Mouse (Mus musculus) lung, postnatal 25 days (tissue): ENCODE data around the gene Rtf1.
"Not testable (repeated sequence)": the region's sequence is repeated elsewhere in the genome, so short reads cannot be mapped to it uniquely, and the experiment has no call there.

Source experiments
- DNase-seq: peaks from one replicate; pipeline ENCODE4 v3.0.0; 2022; ENCODE audit warnings: low spot score

Gene Rtf1

DNA sequence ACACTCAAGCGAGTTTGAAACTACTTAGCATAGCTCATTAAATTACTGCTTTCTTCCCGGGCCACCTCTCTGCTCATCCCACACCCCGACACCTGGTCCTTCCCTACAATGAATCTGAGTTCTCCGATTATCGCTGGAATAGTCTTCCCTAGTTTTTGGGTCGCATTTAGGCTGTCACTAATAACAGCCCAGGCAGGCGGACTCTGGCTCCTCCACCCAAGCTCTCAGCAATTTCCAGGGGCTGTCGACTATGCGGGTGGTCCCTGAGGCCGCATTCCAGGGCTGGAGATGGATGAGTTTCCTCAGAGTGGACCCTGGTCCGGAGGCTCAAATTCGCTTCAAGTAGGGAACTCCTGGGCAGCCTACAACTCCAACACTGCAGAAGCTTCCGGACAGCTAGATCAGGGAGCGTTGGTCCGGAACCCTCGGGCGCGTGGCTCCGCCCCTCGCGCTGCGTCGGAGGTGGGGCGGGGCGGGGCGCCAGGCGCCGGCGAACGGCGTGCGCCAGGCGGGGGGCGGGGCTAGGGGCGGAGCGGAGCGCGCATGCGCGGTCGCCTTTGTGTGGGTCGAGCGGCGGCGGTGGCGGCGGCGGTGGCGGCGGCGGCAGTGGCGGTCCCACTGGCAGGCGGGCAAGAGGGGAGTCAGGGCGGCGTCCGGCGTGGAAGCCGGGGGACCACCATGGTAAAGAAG is at the start of gene Rtf1:
Gene Rtf1 (plus strand): TSS at position 544 of the 690 bp plus-strand sequence.
- DNase-seq: peak; percentile 93

DNA sequence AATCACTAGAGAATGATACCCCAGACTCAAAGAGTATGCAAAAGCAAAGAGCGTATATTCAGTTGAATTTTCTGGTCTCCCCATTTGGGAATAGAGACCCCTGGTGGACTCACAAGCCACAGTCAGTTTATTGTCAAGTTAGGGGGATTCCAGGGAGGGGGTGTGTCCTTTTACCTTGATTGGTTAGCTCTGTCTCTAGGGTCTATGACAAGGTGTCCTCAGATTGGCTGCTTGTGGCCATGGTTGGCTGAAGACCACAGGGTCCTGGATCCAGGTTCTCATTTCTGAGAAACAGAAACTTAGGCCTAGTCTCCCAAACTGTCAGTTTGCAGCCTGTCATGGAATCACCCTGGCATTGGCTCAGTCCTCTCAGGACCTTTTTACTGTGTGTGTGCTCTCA is 38.1 kb upstream of the Rtf1 start:
- no peak for DNase-seq

DNA sequence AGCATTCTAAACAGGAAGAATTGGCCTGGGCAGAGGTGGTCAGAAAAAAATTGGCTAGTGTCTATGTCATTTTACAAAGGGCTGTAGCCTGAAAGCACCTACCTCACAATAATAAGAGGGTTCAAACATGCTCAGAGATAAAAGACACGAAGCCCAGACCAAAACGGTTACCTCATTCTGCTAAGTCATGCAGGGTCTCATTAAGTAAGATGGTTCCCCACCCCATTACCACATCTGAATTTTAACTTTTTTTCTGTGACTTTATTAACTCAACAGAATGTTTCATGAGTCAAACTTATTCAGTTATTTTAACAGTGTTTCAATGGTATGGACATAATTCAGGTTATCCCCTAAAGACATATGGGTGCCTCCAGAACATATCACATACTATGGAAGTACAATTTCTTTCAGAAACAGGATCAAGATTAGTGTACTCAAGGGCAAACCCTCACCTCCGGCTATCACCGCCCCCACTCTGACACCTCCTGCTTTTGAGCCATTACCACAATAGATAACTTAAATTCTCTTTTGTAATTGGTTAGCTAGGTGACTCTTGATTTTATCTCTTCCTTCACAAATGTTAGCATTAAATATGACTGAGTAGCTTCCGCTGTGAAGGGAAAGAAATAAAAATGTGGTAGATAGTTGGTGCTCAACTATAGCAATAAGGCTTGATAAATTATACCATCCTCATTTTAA is 33.5 kb upstream of the Rtf1 start:
- no peak for DNase-seq

DNA sequence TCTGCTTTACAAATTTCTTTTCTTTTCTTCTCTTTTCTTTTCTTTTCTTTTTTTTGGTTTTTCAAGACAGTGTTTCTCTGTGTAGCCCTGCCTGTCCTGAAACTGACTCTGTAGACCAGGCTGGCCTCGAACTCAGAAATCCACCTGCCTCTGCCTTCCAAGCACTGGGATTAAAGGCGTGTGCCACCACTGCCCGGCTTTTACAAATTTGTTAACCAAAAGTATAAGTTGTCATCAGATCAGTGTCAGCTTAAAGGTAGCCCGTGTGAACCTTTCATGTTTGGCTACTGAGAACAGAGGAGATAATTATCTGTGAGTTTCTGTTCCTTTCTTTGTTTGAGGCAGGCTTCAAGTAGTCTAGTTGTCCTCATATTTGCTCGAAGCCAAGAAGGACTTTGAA is 30.6 kb upstream of the Rtf1 start:
- no peak for DNase-seq

- peak; percentile 82 for DNase-seq
Observed at GRCm38 (mm10) chr2:119662220-119663182, 12.4 kb upstream of the Rtf1 start, which contains the start of gene Ndufaf1. Ndufaf1 (minus strand) TSS chr2:119662827.

GRCm38 (mm10) chr2:119665744-119666143 is 9.1 kb upstream of the Rtf1 start:
- DNase-seq: not testable (repeated sequence)

DNA sequence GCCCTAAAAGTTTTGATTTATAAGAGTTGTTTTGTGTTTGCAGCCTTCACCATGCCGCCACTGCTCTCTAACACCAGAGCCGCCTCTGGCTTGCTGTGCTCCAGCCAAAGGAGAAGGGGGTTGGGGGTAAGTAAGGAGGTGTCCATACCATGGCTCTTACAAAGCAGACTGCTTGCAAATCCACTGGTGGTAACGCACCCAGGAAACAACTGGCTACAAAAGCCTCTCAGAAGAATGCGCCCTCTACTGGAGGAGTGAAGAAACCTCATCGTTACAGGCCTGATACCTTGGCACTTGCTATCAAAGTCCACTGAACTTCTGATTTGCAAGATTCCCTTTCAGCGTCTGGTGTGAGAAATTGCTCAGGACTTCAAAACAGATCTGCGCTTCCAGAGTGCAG is 5.9 kb upstream of the Rtf1 start:
- peak; percentile 18 for DNase-seq

DNA sequence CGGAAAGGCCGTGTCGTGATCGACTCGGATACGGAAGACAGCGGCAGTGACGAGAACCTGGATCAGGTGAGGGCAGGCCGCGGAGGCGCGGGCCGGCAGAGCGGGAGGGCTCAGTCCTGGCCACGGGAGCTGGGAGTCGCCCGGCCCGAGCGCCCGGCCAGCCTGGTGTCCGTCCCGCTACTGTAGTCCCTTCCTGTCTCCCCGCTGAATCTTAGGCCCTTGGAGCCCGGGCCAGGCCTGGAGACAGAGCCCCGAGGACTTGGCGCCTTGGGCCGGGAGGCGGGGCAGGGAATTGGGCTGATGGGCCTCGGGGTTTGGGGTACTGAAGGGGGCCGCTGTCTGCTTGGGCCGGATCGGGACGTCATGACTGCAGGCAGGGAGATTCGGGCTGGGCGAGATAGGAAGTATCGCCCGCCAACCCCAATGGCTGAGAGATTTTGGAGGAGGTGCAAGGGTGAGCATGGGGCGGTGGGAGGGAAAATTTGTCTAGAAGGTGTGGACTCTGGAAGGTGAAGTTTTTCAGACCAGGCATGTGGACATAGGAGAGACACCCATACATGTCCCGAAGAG is 432 bp downstream of the Rtf1 start:
- DNase-seq: peak; percentile 24

DNA sequence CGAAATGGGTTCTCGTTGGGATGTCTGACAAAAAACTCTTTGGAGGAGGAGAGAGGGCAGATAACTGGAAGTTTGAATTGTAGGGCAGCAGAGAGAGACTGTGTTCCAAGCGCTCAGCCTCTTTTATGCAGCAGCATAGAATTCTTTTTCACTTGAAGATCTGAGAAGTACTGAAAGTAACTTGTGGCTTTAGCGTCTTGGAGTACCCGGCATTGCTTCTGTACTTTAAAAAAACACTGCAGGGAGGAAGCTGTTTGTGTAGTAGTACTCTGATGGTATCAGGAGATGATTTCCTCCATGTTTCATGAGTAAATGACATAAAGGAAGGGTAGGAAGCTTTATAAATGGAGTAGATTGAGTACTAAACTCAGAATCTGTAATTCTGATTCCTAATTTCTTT is 963 bp downstream of the Rtf1 start:
- DNase-seq: no peak

- no peak for DNase-seq
Observed at GRCm38 (mm10) chr2:119683706-119684105, 8.8 kb downstream of the Rtf1 start.

GRCm38 (mm10) chr2:119692003-119692701 is 17.3 kb downstream of the Rtf1 start:
- DNase-seq: no peak

DNA sequence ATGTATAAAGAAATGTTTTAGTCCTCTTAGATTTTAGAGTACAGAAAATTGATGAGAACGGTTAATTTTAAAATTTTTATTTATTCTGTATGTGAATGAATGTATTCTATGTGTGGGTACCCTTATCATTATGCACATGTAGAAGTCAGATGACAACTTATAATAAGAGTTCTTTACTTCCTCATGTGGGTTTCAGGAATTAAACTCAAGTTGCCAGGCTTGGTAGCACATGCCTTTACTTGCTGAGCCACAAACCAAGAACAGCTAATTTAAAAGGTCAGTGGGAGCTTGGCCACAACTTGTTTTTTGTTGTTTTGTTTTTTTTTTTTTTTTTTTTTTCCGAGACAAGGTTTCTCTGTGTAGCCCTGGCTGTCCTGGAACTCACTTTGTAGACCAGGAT is 20.0 kb downstream of the Rtf1 start:
- DNase-seq: no peak

GRCm38 (mm10) chr2:119696111-119696510 is 21.2 kb downstream of the Rtf1 start:
- DNase-seq: no peak

DNA sequence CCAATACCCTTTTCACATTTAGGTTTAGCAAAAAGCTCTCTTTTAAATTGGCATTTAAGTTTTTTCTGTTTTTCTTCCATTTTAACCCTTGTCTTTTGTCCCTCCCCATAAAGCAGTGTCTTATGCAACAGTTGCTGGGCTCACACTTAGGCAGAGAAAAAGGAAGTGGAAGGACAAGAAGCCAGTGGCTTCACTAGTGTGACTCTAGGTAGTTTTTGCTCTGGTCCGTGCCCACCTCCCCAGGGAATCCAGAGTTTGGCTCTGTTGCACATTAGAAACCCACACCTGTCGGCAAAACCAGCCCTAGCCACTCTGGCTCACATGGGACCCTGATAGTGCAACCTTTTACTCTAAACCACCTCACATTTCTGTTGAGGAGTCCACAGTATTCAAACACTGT is 23.6 kb downstream of the Rtf1 start:
- DNase-seq: peak; percentile 2

- no peak for DNase-seq
Observed at GRCm38 (mm10) chr2:119699962-119700361, 25.1 kb downstream of the Rtf1 start.

- no peak for DNase-seq
Observed at GRCm38 (mm10) chr2:119703171-119703570, 28.3 kb downstream of the Rtf1 start.

DNA sequence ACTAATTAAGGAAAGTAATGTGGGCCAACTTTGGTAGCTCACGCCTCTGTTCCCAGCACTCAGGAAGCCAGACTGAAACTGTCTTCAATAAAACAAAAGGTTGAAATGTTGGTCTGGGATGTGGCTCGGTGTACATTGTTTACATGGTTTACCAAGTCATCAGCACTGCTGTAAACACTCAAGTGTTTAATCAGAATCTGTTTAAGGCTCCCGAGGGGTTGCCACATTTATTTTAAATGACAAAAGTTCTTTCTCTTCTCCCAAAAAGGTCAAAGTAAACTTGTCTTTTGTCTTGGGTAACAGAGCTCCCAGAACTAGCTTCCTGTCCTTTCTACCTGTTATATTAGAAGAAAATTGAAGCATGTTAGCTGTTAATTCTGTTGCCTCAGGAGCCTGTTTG is 32.8 kb downstream of the Rtf1 start:
- DNase-seq: no peak

DNA sequence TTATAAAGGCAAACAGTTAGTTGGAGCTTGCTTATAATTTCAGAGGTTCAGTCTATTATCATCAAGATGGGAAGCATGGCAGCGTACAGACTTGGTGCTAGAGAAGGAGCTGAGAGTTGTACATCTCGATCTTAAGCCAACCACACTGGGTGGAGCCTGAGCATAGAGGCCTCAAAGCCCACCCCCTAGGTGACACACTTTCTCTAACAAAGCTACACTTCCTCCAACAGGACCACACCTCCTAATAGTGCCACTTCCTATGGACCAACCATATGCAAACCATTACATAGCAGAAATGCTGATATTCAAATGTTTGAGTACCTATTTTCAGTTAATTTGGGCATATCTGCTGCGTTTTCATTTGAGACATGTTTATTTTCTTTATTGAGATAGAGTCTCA is 35.1 kb downstream of the Rtf1 start:
- no peak for DNase-seq

- DNase-seq: not testable (repeated sequence)
Observed at GRCm38 (mm10) chr2:119715868-119716267, 41.0 kb downstream of the Rtf1 start.

- DNase-seq: no peak
Observed at GRCm38 (mm10) chr2:119721070-119721469, 46.2 kb downstream of the Rtf1 start.

- DNase-seq: no peak
Observed at GRCm38 (mm10) chr2:119727762-119728416, 53.0 kb downstream of the Rtf1 start.
